Mouse (Mus musculus) limb, embryonic 15.5 days (tissue): ENCODE data around the gene Tns1. TPM values are rescaled to one million over a fixed set of nuclear protein-coding genes. Genes with fewer than 3 reads are reported as not detected.

Experiments
- ATAC-seq: fragments of 200-750 bp; cut with Nextera tagmentation; 2 replicates; pipeline ENCODE4 v1.8.0; 2017; ENCODE audit warnings: low read depth, moderate TSS enrichment; ENCODE audit not compliant: insufficient number of reproducible peaks, low FRiP score, low TSS enrichment
- H3K27ac ChIP-seq: fragments of 300-500 bp; sonication (generic); 2 replicates; pipeline ENCODE4 v1.5.1; 2015; ENCODE audit warnings: moderate library complexity, mild to moderate bottlenecking, inconsistent platforms
- H3K27me3 ChIP-seq: fragments of 300-500 bp; sonication (generic); 2 replicates; pipeline ENCODE4 v1.6.1; 2015; ENCODE audit warnings: inconsistent platforms
- H3K36me3 ChIP-seq: fragments of 300-500 bp; sonication (generic); 2 replicates; pipeline ENCODE4 v1.6.1; 2015; ENCODE audit warnings: inconsistent platforms
- H3K4me1 ChIP-seq: fragments of 300-500 bp; sonication (generic); 2 replicates; pipeline ENCODE4 v1.6.1; 2015; ENCODE audit warnings: inconsistent platforms
- H3K4me2 ChIP-seq: fragments of 300-500 bp; sonication (generic); 2 replicates; pipeline ENCODE4 v1.6.1; 2015; ENCODE audit warnings: mild to moderate bottlenecking, inconsistent platforms
- H3K4me3 ChIP-seq: fragments of 300-500 bp; sonication (generic); 2 replicates; pipeline ENCODE4 v1.5.1; 2015; ENCODE audit warnings: mild to moderate bottlenecking, inconsistent platforms
- H3K9ac ChIP-seq: fragments of 300-500 bp; sonication (generic); 2 replicates; pipeline ENCODE4 v1.6.1; 2015; ENCODE audit warnings: inconsistent platforms
- H3K9me3 ChIP-seq: fragments of 300-500 bp; sonication (generic); 2 replicates; pipeline ENCODE4 v1.6.1; 2016; ENCODE audit warnings: inconsistent platforms
- WGBS: fragments of 180-500 bp; shearing (Covaris S2); methylation state at CpG from one replicate; pipeline ENCODE4 v1.1.7; 2015; 5-methylcytosine and 5-hydroxymethylcytosine counted together
- polyA plus RNA-seq: library from polyadenylated mRNA; unstranded; fragments of >200 nt; fragmentation: Nextera tagmentation; extraction: Ambion mirVana; gene quantifications from 2 replicates; pipeline ENCODE4 v1.2.1, GENCODE M21; 2015

Gene Tns1
- polyA plus RNA-seq, 1 experiment from 2014 or later = 59.9 TPM

- Histone ChIP-seq H3K36me3 (peaks cover 60% of the 10 kb centered on the region), H3K9ac (no peak overlapping the region), H3K27me3 (no peaks in the 10 kb centered on the region), H3K4me3 (no peak overlapping the region), H3K9me3 (no peaks in the 10 kb centered on the region), H3K4me2 (no peak overlapping the region), H3K27ac (no peak overlapping the region; the same call in 1 of the 2 replicates), H3K4me1 (peaks cover 7% of the 10 kb centered on the region)
- WGBS = 60% methylated on average over 5 of the region's 5 CpGs
- no peak for ATAC-seq
Observed at GRCm38 (mm10) chr1:73931851-73932250, 192.4 kb downstream of the Tns1 start.

- Histone ChIP-seq H3K27me3 (no peaks in the 10 kb centered on the region), H3K9me3 (no peaks in the 10 kb centered on the region), H3K9ac (no peak overlapping the region), H3K27ac (no peak overlapping the region), H3K4me1 (peaks cover 7% of the 10 kb centered on the region), H3K4me3 (no peak overlapping the region), H3K36me3 (peaks cover 61% of the 10 kb centered on the region), H3K4me2 (no peak overlapping the region)
- no peak for ATAC-seq
- 86% methylated on average over 8 of the region's 8 CpGs for WGBS
Observed at GRCm38 (mm10) chr1:73930411-73931134, 193.7 kb downstream of the Tns1 start.

GRCm38 (mm10) chr1:73929952-73930329 lies 194.3 kb downstream of the Tns1 start:
- WGBS = 87% methylated on average over 5 of the region's 5 CpGs
- no peaks in the 10 kb centered on the region for H3K27me3 ChIP-seq
- H3K4me3 ChIP-seq = no peak overlapping the region
- H3K9me3 ChIP-seq = no peaks in the 10 kb centered on the region
- ATAC-seq = no peak
- H3K27ac ChIP-seq = no peak overlapping the region
- H3K4me2 ChIP-seq = no peak overlapping the region
- H3K36me3 ChIP-seq = peaks cover 62% of the 10 kb centered on the region
- H3K9ac ChIP-seq = no peak overlapping the region
- peaks cover 7% of the 10 kb centered on the region for H3K4me1 ChIP-seq

DNA sequence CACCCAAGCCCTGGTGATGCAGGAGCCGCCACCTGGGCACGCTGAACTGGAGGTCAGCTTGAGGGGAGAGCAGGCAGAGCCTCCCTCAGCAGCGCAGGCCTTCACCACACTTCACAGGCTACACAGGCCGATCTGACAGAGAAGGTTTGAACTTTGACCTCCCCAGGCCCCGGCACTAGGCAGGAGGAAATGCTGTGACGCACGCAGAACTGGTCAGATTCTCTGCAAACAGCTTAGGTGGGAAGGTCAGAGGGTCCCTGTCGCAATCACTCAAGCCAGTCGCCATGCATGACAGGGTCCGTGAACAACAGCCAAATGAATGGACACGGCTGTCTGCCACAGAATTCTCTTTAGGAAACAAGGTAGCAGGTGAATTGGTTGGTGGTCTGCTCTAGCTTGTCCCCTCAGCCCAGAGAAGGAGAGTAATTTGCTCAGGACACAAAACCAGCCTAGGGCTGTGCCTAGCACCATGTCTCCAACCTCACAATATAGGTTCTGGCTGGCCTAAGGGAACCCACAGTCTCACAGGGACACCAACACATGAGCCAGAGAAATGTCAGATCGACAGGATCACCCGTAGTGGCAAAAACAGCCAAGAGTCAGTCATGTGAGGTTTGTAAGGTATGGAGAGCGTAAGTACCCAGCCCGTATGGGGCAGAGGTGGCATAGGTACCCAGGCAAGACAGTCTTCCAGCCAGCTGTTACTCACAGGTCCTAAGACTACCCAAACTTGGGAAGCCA lies 194.9 kb downstream of the Tns1 start:
- 66% methylated on average over 15 of the region's 15 CpGs for WGBS
- Histone ChIP-seq H3K4me1 (peaks cover 7% of the 10 kb centered on the region), H3K4me3 (no peak overlapping the region), H3K9ac (no peak overlapping the region), H3K36me3 (peaks cover 63% of the 10 kb centered on the region), H3K27ac (no peak overlapping the region), H3K4me2 (no peak overlapping the region), H3K27me3 (no peaks in the 10 kb centered on the region), H3K9me3 (no peaks in the 10 kb centered on the region)
- ATAC-seq = no peak

GRCm38 (mm10) chr1:73928385-73928784 lies 195.9 kb downstream of the Tns1 start:
- Histone ChIP-seq H3K36me3 (peaks cover 68% of the 10 kb centered on the region), H3K9me3 (no peaks in the 10 kb centered on the region)

GRCm38 (mm10) chr1:73927819-73928218 lies 196.4 kb downstream of the Tns1 start:
- WGBS = 77% methylated on average over 15 of the region's 15 CpGs
- Histone ChIP-seq H3K9ac (no peak overlapping the region), H3K27me3 (no peaks in the 10 kb centered on the region), H3K4me1 (peaks cover 6% of the 10 kb centered on the region), H3K27ac (no peak overlapping the region), H3K4me3 (no peak overlapping the region), H3K4me2 (no peak overlapping the region), H3K9me3 (no peaks in the 10 kb centered on the region), H3K36me3 (peaks cover 70% of the 10 kb centered on the region)
- no peak for ATAC-seq

More at GRCm38 (mm10) chr1:73928385-73928784, 195.9 kb downstream of the Tns1 start:
- H3K4me3 ChIP-seq = no peak overlapping the region
- no peaks in the 10 kb centered on the region for H3K27me3 ChIP-seq
- no peak overlapping the region for H3K9ac ChIP-seq
- H3K4me2 ChIP-seq = no peak overlapping the region
- ATAC-seq = no peak
- peaks cover 7% of the 10 kb centered on the region for H3K4me1 ChIP-seq
- WGBS = 86% methylated on average over 8 of the region's 8 CpGs
- no peak overlapping the region for H3K27ac ChIP-seq

- H3K4me2 ChIP-seq = no peak overlapping the region
- no peak; the same call in 1 of the 2 replicates for ATAC-seq
- 57% methylated on average over 7 of the region's 7 CpGs for WGBS
- H3K4me1 ChIP-seq = no peaks in the 10 kb centered on the region
- H3K9me3 ChIP-seq = no peaks in the 10 kb centered on the region
- H3K27ac ChIP-seq = no peak overlapping the region
- H3K36me3 ChIP-seq = peaks cover 83% of the 10 kb centered on the region
- no peak overlapping the region for H3K9ac ChIP-seq
- H3K27me3 ChIP-seq = no peaks in the 10 kb centered on the region
- no peak overlapping the region for H3K4me3 ChIP-seq
Observed at GRCm38 (mm10) chr1:73926279-73926678, 198.0 kb downstream of the Tns1 start.

DNA sequence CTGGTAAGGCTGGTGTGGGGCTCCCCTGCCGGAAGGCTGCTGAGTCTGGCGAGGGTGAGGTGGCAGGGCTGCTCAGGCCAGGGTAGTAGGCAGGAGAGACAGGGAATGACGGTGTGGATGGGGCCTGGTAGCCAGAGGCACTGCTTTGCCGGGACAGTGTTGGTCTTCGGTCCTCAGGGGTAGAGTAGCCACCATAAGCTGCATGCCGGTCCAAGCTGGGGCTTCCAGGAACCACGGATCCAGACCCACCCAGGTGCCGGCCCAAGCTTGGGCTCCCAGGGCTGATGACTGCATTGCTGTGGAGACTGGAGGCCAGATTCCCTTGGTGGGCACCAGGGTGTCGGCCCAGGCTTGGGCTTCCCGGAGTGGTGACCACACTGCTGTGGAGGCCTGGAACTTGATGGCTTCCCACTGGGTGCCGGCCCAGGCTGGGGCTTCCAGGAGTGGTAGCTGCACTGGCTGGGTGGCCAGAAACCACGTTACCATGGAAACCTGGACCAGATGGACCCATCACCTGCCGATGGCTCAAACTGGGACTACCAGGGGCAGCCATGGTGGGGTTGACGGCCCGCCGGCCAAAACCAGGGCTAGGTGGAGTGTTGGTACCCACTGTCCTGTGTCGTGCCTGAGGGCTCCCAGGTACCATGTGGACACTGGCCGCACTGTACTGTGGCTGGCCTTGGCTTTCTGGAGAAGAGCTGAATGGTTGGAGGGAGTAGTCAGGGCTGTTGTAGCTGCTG lies 199.2 kb downstream of the Tns1 start:
- WGBS = 93% methylated on average over 18 of the region's 18 CpGs
- Histone ChIP-seq H3K27ac (no peak overlapping the region), H3K9me3 (no peaks in the 10 kb centered on the region), H3K36me3 (peaks cover 91% of the 10 kb centered on the region), H3K9ac (no peak overlapping the region), H3K4me3 (no peak overlapping the region), H3K4me1 (no peaks in the 10 kb centered on the region), H3K4me2 (no peak overlapping the region), H3K27me3 (no peaks in the 10 kb centered on the region)
- ATAC-seq = no peak

GRCm38 (mm10) chr1:73924210-73924609 lies 200.0 kb downstream of the Tns1 start:
- Histone ChIP-seq H3K9ac (no peak overlapping the region), H3K4me1 (no peaks in the 10 kb centered on the region), H3K9me3 (no peaks in the 10 kb centered on the region), H3K4me2 (no peak overlapping the region), H3K36me3 (peaks cover 98% of the 10 kb centered on the region), H3K27me3 (no peaks in the 10 kb centered on the region), H3K27ac (no peak overlapping the region), H3K4me3 (no peak overlapping the region)
- WGBS = 89% methylated on average over 5 of the region's 5 CpGs
- ATAC-seq = no peak

GRCm38 (mm10) chr1:73923185-73923584 lies 201.1 kb downstream of the Tns1 start:
- H3K36me3 ChIP-seq = peaks cover 96% of the 10 kb centered on the region
- no peak overlapping the region for H3K4me2 ChIP-seq
- no peak overlapping the region for H3K9ac ChIP-seq
- no peak overlapping the region for H3K4me3 ChIP-seq
- H3K9me3 ChIP-seq = no peaks in the 10 kb centered on the region
- H3K27ac ChIP-seq = no peak overlapping the region
- no peak for ATAC-seq
- H3K4me1 ChIP-seq = no peaks in the 10 kb centered on the region
- 60% methylated on average over 8 of the region's 8 CpGs for WGBS
- no peaks in the 10 kb centered on the region for H3K27me3 ChIP-seq

DNA sequence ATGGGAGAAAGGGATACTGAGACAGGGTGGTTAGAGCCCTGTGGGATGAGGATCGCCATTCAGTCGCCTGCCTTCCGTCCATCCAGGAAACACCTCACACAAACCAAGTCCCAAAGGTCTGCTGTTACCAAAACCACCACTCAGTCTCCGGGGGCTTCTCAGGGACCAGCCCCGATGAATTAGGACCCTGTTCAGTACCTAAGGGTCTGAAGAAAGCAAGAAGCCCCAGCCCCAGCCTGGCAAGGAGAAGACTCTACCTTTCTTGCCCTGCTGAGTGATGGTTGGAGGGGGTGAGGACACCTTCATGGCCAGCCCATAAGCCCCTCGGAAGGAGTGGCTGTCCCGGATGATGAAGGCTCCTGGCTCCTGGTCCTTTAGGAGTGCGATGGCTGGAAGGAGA lies 203.5 kb downstream of the Tns1 start:
- Histone ChIP-seq H3K4me3 (no peak overlapping the region), H3K27ac (no peak overlapping the region), H3K9me3 (no peaks in the 10 kb centered on the region), H3K4me1 (no peaks in the 10 kb centered on the region), H3K36me3 (peaks cover 96% of the 10 kb centered on the region), H3K4me2 (no peak overlapping the region), H3K27me3 (no peaks in the 10 kb centered on the region), H3K9ac (no peak overlapping the region)
- no peak for ATAC-seq
- WGBS = 91% methylated on average over 8 of the region's 8 CpGs

DNA sequence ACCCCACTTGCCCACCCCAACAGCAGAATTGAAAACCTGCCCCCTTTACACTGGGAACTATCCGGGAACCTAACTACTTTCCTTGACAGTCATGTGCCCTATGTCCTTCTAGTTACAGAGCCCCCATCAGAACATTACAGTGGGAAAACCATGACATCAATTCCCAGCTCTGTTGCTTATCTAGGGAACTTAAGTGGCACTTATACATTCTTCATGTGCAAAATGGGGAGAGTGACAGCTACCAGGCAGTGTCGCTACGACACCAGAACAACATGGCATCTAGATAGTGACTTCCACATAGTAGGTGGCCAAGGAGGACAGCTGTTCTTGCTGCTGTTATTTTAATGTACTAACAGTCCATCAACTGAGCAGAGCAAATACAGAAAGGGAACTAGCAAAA lies 204.3 kb downstream of the Tns1 start:
- 0 out of 2 replicates have a peak, but pooled peaks cover 6% of the 10 kb centered on the region for H3K4me1 ChIP-seq
- 94% methylated on average over 3 of the region's 3 CpGs for whole genome bisulfite sequencing
- H3K4me3 ChIP-seq = no peak overlapping the region
- no peak overlapping the region for H3K27ac ChIP-seq
- H3K36me3 ChIP-seq = peaks cover 95% of the 10 kb centered on the region
- H3K9me3 ChIP-seq = no peaks in the 10 kb centered on the region
- H3K27me3 ChIP-seq = no peaks in the 10 kb centered on the region
- H3K4me2 ChIP-seq = no peak overlapping the region
- no peak for ATAC-seq
- no peak overlapping the region for H3K9ac ChIP-seq
